Mouse (Mus musculus): ENCODE results near the gene Sec16a. TPM values are rescaled to one million over a fixed set of nuclear protein-coding genes. Genes with fewer than 3 reads are reported as not detected.

Sec16a gene
- total RNA-seq, 2 experiments from 2014 or later: 47.2 to 48.3 TPM

DNA sequence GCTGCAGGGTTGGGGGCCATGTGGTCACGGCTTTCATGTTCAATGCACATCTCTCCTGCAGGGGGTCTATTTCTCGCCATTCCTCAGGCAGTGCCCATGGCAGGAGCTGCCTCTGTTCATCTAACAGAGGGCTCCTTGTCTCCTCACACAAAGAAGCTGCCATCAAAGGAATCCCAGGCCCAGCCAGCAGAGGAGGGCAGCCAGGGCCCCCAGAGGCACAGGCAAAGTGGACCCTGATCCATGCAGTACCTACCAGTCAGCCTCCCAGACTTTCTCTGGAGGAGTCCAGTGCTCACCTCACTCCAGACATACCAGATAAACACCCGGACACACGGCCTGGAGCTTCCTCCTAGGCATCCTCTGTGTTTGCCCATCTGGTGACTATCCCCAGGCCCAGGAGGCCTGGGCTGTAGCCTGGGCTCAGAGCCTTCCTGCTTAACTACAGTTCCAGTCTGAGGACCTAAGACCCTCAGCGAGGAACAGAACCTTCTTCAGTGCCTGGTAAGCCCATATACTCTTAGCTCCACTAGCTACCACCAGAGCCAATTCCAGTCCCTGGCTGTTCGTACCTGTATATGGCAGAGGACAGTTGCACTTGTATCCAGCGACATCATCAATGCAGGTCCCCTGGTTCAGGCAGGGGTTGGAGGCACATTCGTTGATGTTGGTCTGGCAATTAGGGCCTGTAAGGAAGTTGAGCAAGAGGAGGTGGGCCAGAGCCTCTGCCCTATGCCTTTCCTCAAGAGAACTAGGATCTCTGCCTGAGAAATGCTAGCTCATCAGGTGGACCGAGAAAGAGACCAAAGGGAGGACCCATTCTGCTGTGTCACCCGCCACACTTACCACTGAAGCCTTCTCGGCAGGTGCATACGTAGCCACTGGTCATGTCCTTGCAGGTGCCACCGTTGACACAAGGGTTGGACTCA, 30.8 kb upstream of the Sec16a start:
- no peak for DNase-seq (ENCODE audit: low spot score in 2 of 2)

DNA sequence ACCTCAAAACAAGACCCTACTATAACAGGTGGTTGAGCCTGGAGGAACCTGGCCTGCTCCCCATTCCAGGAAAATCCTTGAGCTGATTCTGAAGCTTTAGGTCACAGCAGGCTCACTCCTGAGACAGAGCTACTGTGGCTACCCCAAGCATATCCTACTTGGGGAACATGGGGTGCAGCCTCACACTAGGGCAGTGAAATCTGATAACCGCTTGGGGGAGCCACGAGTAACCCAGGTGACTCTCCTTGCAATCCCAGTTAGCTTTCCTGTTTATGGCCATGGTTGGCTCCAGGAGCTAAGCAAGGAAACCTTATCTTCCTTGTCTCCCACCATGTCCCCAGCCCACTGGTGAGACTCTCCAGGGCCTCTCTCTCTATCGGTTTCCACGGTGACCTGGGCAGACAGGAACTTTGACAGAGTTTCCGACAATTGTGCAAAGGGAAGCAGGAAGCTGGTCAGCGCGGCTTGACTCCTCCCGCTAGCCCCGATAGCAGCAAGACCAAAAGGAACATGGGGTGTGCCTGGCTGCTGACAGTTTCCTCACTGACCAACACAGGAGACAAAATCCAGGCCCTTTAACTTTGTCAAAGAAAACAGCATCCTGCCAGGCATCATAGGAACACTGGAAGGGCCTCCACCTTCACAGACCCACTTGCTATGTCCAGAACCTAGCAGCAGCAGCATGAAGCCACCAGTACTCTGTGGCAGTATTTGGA, 29.9 kb upstream of the Sec16a start:
- no peak for DNase-seq (ENCODE audit: low spot score in 2 of 2)

DNA sequence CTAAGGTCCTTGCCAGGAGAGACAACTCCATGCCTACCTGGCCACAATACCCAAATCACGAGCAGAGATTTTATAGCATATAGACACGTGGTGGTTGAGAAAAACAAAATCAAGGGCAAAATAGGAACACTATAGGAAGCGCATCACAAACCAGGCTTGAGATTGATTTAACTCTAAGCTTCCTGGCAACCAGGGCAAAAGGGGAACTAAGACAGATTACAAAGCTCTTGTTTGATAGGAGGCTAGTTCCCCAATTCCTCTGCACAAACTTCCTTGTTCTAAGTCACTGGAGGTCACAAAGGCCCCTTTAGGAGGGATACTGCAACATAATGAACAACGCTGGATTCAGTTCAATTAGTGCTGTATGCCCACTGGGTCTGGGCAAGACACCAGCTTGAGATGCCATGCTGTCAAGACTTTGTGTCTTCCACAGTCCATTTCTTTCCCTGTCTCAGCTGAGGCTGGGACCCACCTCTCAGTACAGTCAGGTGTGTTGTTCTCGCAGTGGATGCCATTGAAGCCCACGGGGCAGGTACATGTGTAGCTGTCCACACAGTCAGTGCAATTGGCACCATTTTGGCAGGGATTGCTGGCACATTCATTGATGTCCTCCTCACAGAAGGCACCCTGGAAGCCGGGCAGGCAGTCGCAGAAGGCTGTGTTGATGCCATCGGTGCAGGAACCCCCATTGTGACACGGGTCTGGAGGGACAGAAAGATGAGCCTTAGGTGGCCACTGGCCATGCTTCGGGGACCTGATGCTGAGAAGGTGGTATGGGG, 27.5 kb upstream of the Sec16a start:
- no peak for DNase-seq (ENCODE audit: low spot score in 2 of 2)

DNA sequence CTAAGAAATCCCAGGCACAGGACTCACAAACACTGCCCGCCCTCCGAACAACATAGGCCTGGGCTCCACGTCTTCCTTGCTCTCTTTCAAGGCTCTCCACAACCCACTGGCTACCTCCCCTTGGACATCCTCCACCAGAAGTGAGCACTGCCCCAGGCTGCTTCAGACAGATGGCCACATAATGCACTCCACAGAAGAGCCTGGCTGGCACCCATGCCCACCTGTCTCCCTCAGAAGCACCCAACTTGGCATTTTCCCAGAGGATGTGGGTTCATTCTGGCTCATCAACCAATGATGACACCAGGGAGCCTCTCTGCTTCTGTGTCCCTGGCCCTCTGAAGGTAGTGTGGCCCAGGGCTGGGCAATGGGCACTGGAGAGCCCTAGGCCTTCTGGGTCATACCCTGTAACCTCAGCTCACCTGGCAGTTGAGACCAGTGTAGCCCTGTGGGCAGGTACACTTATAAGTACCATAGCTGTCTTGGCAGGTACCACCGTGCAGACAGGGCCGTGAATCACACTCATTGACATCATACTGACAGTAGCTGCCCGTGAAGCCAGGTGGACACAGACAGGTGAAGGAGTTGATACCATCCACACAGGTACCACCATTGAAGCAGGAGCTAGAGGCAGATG, 26.8 kb upstream of the Sec16a start:
- DNase-seq (ENCODE audit: low spot score in 2 of 2): no peak

DNA sequence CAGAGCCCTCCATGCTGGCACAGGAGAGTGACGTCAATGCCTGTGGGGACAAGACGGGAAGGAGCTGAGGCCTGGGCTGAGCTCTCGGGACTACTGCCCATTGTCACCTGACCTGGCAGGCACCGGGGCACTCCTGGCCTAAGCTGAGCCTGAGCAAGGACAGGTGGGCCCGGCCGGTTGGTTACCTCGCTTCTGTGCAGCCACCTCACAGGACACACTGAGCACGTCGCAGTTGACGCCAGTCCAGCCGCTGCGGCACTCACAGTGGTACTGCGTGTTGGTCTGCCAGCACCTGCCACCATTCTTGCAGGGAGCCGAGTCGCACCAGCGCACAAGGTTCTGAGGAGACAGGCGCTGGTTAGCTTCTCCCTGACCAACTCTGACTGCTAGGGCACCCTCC, 26.0 kb upstream of the Sec16a start:
- DNase-seq (ENCODE audit: low spot score in 2 of 2): no peak

DNA sequence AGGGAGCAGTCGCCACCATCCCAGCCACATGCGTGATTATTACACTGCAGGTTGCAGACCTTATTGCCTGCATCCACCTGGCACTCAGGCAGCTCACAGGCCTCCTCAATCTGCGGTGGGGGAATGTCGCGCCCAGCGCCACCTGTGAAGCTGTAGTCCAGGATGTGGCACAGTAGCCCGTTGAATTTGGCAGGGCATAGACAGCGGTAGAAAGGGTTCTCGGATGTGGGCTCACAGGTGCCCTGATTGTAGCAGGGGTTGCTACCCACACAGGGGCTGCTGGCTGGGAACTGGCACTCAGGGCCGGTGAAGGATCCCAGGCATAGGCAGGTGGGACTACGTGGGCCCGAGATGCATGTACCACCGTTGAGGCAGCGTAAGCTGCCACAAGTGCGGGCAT, 23.4 kb upstream of the Sec16a start:
- DNase-seq (ENCODE audit: low spot score in 2 of 2): no peak

DNA sequence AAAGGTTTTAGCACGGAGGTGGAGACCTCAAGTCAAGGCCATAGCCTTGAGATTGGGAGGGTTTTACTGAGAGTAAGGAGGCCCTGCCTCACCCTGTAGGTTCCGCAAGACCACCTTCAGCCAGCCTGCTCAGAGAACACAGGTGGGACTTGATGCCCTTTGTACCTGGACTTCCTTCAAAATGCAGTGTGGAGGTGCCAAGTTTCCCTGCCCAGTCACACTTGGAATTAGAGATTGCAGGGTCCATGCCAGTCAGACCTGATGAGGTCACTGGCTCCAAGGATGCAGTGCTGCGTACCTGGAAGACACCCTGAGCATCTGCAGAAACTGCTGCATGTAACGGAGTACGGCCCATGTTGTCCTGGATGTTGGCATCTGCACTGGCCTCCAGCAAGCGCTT, 18.4 kb upstream of the Sec16a start:
- no peak for DNase-seq (ENCODE audit: low spot score in 2 of 2)

DNA sequence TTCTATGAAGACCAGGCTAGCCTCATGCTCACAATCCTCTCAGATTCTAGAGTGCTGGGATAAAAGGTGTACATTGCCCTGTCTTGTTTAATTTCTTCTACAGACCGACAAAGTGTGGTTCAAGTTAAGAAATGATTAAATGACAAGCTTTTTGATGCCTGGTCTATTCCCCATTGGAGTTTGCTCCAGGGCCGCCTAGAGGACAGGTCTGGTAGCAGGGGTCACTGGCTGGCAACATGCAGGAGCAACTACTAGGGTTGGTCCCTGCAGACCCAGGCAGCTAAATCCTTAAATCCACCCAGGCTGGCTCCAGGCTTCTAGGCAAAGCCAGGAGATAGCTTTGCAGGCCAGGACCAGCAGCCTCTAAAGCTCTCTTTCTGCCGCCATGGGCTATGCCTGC, 18.0 kb upstream of the Sec16a start:
- DNase-seq (ENCODE audit: low spot score in 2 of 2): no peak

DNA sequence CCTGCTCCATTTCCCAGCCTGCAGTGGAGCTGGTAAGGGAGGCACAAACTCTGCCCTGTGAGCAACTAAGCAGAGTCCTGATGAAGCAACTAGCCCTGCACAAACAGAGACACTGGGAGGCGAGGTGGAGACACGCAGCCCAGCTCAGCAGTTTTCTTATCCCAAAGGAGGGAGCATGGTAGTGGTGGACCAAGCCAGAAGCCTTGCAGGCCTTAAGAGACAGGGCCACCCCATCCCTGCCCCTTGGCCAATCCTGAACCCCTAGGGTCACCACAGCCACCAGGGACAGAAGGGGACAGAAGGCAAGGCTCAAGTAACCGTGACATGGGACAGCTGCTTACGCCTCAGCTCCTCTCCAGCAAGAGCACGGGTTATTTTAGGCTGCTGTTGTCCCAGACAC, 16.7 kb upstream of the Sec16a start:
- DNase-seq (ENCODE audit: low spot score in 2 of 2): no peak

DNA sequence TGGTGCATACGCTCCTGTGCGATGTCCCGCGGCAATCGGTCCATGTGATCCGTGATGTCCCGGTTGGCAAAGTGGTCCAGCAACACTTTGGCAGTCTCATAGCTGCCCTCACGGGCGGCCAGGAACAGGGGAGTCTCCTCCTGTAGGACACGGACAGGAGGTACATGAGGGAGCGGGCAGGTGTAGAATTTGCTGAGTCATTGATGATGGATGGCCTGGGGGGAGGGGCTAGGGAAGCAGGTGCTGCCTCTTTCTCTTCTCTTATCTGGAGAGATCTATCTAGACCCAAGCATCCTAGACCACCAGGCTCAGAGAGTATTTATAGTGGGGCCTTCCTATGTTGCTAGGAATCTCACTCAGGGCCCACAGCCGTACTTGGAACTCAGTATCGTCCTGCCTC, 15.8 kb upstream of the Sec16a start:
- DNase-seq (ENCODE audit: low spot score in 2 of 2): no peak

DNA sequence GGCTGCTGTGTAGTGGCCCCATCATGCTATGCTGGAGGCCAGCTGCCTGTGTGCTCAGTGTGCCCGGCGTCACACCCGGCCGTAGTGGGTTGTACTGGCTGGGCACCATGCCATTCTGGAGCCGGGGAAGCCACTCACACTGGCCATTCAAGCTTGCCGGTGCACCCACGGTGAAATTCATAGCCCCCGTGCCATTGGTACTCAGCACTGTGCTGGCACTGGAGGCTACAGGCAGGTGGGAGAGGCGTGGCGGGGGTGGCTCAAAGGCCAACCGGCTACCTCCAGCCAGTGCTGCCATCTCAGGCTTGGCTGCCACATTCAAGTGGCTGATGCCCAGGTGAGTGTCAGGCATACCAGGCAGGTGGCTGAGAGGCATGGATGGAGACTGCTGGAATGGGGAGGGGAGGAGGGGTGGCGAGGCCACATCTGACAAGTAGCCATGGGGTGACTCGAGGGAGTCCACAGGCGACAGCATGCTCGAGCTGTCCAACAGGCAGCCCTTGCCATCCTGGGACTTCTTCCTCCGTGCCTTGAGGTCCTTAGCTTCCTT, 15.2 kb upstream of the Sec16a start:
- no peak for DNase-seq (ENCODE audit: low spot score in 2 of 2)

DNA sequence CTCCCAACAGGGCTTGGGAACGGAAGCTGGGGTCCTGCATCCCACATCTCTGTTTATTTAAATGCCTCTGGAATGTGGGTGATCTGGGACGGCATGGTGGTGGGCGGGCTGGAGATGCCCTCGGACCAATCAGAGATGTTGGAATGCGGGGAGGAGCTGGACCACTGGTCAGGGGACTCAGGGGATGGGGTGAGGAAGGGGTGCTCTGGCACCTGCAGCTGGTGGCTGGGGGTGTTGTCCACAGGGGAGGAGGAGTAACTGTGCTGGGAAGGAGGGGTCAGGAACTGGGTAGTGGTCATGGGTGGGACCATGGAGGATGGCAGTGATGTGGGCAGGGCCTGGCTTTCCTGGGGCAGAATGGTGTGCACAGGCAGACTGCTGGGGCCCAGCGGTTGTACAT, 14.5 kb upstream of the Sec16a start:
- no peak for DNase-seq (ENCODE audit: low spot score in 2 of 2)

DNA sequence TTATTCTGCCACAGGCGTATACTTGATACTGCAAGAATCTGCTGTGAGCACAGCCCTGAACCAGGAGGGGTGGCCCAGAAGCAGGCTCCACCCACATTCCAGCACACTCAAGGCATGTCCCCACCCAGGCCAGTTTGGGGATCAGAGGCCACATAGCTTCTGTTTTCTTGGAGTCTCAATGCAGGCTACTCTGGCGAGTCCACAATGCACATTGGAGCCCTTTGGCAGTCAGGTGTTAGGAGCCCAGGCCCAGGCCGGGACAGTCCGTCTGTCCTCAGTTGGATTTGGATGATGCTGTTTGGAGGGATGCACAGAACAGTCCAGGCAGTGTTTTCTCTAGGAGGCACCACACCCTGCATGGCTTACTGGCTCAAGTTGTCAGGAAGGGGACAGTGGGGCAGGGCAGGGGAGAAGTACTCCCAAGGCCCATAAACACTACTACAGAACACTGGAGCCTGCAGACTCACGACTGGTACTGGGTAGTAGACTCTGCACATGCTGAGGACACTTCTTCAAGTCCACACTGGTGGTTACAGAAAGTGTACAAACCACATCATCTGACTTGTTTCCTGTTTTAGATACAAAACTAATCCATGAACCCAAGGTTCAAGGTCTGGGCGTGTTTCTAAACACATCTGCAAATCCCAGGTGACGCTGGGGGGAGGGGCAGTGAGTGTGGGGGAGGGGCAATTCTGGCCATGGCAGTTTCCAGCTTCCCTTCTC, 13.5 kb upstream of the Sec16a start:
- DNase-seq (ENCODE audit: low spot score in 2 of 2): no peak

DNA sequence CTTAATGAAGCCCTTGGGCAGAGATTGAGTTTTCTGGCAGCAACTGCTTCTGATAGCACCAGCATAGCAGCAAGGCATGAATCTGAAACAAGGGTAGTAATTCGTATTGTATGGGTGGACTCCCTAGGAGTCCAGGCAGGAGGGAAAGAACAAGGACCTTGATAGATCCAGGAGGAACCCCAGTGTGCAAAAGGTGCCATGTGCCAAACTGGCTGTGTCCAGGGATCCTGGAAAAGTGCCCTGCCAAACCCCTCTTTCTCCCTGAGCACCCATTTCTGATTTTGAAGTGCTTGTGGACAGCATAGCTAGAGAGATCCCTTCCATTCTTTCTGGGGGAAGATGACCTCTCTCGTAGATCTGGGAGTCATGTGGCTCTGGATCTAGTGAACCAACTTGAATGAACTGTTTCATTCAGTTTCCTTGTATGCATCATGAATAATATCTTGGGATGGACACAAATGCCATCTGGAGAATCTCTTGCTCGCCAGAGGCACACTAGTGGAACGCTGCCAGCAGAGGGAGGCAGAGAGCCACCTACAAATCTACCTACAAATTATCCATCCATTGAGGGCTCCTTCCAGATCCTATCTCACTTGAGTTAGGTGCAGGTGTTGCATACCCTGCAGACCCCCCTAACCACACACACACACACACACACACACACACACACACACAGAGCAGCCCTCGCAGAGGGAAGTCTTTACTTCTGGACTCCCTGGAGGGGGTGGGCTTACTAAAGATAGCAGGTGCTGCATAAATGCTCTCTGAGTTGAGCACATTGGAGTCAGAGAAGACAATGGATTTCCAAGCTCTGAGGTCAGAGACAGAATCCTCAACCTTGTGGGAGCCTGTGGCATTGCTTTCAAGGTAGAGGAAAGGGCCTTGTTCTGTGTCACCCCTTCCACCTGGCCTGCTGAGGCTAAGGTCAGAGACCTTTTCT, 4.4 kb upstream of the Sec16a start:
- peak; percentile 77 to 84 for DNase-seq (ENCODE audit: low spot score in 2 of 2)

DNA sequence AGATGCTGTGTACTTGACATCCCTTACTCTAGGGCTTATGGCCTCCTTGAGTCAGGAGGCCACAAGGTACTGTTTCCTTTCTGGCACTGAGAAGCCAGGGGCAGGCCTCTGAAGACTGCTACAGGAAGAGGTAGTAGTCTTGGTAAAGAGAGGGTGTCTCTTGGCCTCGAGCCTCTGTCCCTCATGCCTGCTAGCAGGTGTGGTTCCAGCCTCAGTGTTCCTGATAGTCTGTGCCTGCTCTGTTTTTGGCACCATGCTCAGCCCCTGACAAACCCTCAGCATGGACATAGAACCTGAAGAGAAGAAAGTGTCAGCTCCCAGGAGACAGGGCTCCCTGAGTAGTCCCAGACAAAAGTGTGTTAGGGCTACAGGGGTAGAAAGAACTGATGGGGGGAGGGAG, 2.4 kb upstream of the Sec16a start:
- DNase-seq (ENCODE audit: low spot score in 2 of 2): no peak

DNA sequence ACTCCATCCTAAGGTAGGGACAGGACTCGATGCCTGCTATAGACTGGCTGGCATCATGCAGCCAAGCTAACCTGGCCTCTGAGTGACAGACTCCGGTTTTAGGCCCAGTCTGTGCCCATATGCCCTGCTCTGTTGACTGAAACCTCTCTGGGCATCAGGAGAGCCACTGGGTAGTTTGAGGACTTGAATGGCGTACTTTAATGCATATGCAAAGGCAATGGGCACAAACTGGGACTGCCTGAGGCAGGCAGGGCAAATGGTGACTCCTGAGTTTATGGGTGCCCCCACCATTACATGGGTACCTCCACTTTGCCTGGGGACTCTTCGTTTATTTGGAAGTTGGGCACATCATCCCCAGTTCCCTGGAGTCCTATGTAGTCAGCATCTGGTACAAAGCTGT, 1.7 kb upstream of the Sec16a start:
- DNase-seq (ENCODE audit: low spot score in 2 of 2): no peak

DNA sequence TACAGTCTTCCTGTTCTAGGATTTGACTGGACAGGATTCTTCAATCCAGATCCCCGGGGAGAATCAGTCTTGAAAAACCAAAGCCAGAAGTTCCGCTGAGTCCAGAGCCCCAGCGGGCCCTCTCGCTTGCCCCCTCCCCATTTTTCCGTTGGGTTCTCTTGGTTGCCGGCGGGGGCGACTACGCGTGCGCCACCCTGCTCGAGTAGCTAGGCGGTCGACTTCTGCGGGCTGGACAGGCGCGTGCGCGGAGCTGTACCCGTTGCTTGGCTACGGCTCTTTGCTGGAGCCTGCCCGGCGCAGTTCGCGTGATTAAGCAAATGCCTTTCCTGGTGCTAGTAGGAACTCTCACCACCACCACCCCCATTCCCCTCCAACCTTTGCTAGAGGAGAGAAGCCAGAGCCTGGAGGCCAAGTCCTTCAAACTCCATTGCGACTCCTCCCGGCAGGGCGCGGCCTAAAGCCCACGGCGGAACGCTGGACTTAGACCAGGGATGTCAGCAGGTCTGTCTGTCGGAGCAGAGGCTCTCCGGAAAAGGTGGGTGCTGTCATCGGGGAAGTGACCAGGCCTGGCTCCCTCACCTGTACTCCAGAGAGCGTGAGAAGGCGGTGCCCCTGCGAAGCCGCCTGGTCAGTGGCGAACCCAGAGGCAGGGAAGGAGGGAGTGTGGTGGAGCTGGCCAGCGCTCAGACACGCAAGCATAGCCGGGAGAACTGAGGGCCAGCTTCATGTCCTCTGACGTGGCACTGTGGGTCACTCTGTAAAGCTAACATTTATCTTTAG, 840 bp upstream of the Sec16a start:
- DNase-seq (ENCODE audit: low spot score in 2 of 2): peak; percentile 95 to 98

DNA sequence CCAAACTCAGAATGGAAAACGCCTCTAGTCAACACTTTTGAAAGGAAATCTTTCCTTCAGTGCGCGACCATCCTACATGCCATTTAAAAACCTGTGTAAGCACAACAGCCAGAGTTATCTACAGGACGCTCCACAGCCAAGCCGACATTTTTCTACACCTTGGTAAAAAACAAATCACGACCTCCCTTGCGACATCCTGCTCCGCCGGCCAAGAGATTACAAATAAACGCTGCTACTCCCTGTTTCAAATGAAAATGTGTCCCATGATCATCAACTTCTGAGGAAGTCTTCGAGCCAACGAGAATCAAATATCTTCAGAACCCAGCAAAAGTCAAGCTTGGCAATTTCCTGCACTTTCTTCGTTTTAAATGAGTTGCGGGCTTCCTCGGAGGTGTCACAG, 648 bp downstream of the Sec16a start:
- no peak for DNase-seq (ENCODE audit: low spot score in 2 of 2)

All from layer of hippocampus, postnatal 14 days (tissue).